Mouse (Mus musculus) heart, postnatal 0 days (tissue): ENCODE measurements around the gene Prpsap1.

Source experiments
- CTCF ChIP-seq: IDR thresholded peaks from 2 replicates; pipeline ENCODE4 v1.5.1; 2016; ENCODE audit warnings: antibody characterized with exemption, control low read depth, low read depth
- EP300 ChIP-seq: IDR thresholded peaks from 2 replicates; pipeline ENCODE4 v1.6.1; 2016; ENCODE audit warnings: antibody characterized with exemption, low read depth

DNA sequence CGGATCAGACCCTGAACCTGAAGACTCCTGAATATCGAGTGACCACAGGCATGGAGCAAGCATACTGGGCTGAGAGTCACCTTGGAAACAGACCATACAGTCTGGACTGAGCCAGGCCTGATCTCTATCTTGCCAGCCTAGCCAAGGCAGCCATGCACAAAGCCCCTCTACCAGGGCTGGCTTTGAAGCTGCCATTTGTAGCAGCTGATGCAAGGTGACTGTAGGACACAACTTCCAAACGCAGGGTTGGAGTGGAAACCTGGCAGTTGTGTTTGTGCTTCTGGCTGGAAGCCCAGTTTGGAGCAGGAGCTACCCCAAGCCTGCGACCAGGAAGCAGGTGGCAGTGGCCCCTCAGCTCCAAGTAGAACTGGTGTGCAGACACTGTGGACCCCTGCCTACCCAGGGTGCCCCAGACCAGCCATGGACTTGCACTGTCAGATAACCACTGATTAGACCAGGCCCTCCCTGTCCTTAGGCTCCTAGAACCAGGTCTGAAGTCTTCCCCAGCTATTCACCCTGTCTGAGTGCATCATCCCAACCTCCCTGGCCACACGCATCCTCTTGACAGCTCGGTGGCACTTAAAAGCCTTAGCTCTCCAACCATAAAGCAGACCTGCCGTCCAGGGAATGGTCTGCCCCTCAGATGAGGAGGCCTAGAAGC is 53.5 kb downstream of the Prpsap1 start:
- no peak for TF ChIP-seq CTCF
- no peak for TF ChIP-seq EP300
